Comparison of ENCODE assay signal across 24 mouse cellular contexts in genomic region chr6:92525646-92526045, GRCm38 (mm10).
"Had no signal": no experiment of that assay in that cellular context is flagged by ENCODE, and none has a peak within 500 bp of the region (broad histone marks: within the 10 kb centered on the region; RNA-seq: fewer than 3 reads in every experiment).

No protein-coding gene starts in this region.

- DNase-seq: kidney, adult 11 months; kidney, adult 8-10 months; kidney, postnatal 10 days; kidney, postnatal 36 days; liver; lung, adult 18-20 months; lung, postnatal 10 days; lung, postnatal 36 days; right cerebral cortex, adult 18-20 months; right cerebral cortex, postnatal 14 days; right cerebral cortex, postnatal 4 days; thymus, adult 2 months; thymus, postnatal 14 days had no signal

- ATAC-seq: intestine, embryonic 15.5 days; liver, embryonic 12.5 days had no signal

- H3K27me3 ChIP-seq: intestine, embryonic 15.5 days; kidney, embryonic 15.5 days; limb, embryonic 13.5 days; liver, embryonic 12.5 days; liver, embryonic 15.5 days; lung, embryonic 15.5 days; megakaryocyte, embryonic 14.5 days; neural tube, embryonic 12.5 days; neural tube, embryonic 15.5 days had no signal

- H3K9me3 ChIP-seq: intestine, embryonic 15.5 days; kidney, embryonic 15.5 days; limb, embryonic 10.5 days; limb, embryonic 13.5 days; liver, embryonic 12.5 days; liver, embryonic 15.5 days; lung, embryonic 15.5 days; neural tube, embryonic 12.5 days; neural tube, embryonic 15.5 days had no signal

- H3K36me3 ChIP-seq: intestine, embryonic 15.5 days; kidney, embryonic 15.5 days; limb, embryonic 10.5 days; limb, embryonic 13.5 days; liver, embryonic 12.5 days; liver, embryonic 15.5 days; lung, embryonic 15.5 days; neural tube, embryonic 12.5 days; neural tube, embryonic 15.5 days had no signal

- H3K9ac ChIP-seq: intestine, embryonic 15.5 days; kidney, embryonic 15.5 days; limb, embryonic 13.5 days; liver, embryonic 12.5 days; liver, embryonic 15.5 days; lung, embryonic 15.5 days; neural tube, embryonic 12.5 days; neural tube, embryonic 15.5 days had no signal

- H3K27ac ChIP-seq: intestine, embryonic 15.5 days; kidney, embryonic 15.5 days; limb, embryonic 10.5 days; limb, embryonic 13.5 days; liver, embryonic 12.5 days; liver, embryonic 15.5 days; lung, embryonic 15.5 days; neural tube, embryonic 12.5 days; neural tube, embryonic 15.5 days; stomach, postnatal 0 days had no signal

- H3K4me1 ChIP-seq: liver, embryonic 12.5 days; liver, embryonic 15.5 days; megakaryocyte, embryonic 14.5 days; neural tube, embryonic 12.5 days had no signal

- H3K4me2 ChIP-seq: intestine, embryonic 15.5 days; kidney, embryonic 15.5 days; limb, embryonic 13.5 days; liver, embryonic 12.5 days; liver, embryonic 15.5 days; lung, embryonic 15.5 days; neural tube, embryonic 12.5 days; neural tube, embryonic 15.5 days had no signal

- H3K4me3 ChIP-seq: intestine, embryonic 15.5 days; kidney, embryonic 15.5 days; limb, embryonic 10.5 days; limb, embryonic 13.5 days; liver, embryonic 12.5 days; liver, embryonic 15.5 days; lung, embryonic 15.5 days; megakaryocyte, embryonic 14.5 days; neural tube, embryonic 12.5 days; neural tube, embryonic 15.5 days had no signal
